Mouse (Mus musculus) heart, embryonic 12.5 days (tissue): ENCODE results near the gene Thada. TPM values are rescaled to one million over a fixed set of nuclear protein-coding genes. Genes with fewer than 3 reads are reported as not detected.
A peak's percentile ranks its signal among the peaks of the same experiment; 100 is the strongest.

ENCODE experiments used
- ATAC-seq: fragments of 200-750 bp; cut with Nextera tagmentation; 2 replicates; pipeline ENCODE4 v1.8.0; 2017; ENCODE audit warnings: moderate TSS enrichment, moderate library complexity; ENCODE audit not compliant: insufficient number of reproducible peaks, low FRiP score
- H3K27ac ChIP-seq: fragments of 300-500 bp; sonication (generic); 2 replicates; pipeline ENCODE4 v1.5.1; 2016; ENCODE audit warnings: mild to moderate bottlenecking, moderate library complexity; ENCODE audit not compliant: poor library complexity, severe bottlenecking
- H3K27me3 ChIP-seq: fragments of 300-500 bp; sonication (generic); replicated peaks from 2 replicates; pipeline ENCODE4 v1.6.1; 2016; ENCODE audit warnings: mild to moderate bottlenecking, moderate library complexity
- H3K36me3 ChIP-seq: fragments of 300-500 bp; sonication (generic); 2 replicates; pipeline ENCODE4 v1.6.1; 2016; ENCODE audit warnings: mild to moderate bottlenecking, moderate library complexity
- H3K4me1 ChIP-seq: fragments of 300-500 bp; sonication (generic); replicated peaks from 2 replicates; pipeline ENCODE4 v1.6.1; 2016; ENCODE audit warnings: mild to moderate bottlenecking
- H3K4me2 ChIP-seq: fragments of 300-500 bp; sonication (generic); 2 replicates; pipeline ENCODE4 v1.6.1; 2016; ENCODE audit warnings: mild to moderate bottlenecking, moderate library complexity
- H3K4me3 ChIP-seq: fragments of 300-500 bp; sonication (generic); 2 replicates; pipeline ENCODE4 v1.5.1; 2016; ENCODE audit warnings: mild to moderate bottlenecking
- H3K9ac ChIP-seq: fragments of 300-500 bp; sonication (generic); 2 replicates; pipeline ENCODE4 v1.6.1; 2016; ENCODE audit warnings: mild to moderate bottlenecking, moderate library complexity
- H3K9me3 ChIP-seq: fragments of 300-500 bp; sonication (generic); replicated peaks from 2 replicates; pipeline ENCODE4 v1.6.1; 2016; ENCODE audit warnings: mild to moderate bottlenecking, moderate library complexity
- WGBS: fragments of 180-500 bp; shearing (Covaris S2); methylation state at CpG from one replicate; pipeline ENCODE4 v1.1.7; 2016; 5-methylcytosine and 5-hydroxymethylcytosine counted together
- polyA plus RNA-seq: library from polyadenylated mRNA; unstranded; fragments of >200 nt; fragmentation: Nextera tagmentation; extraction: Ambion mirVana; gene quantifications from 2 replicates; pipeline ENCODE4 v1.2.1, GENCODE M21; 2016

Thada gene
- polyA plus RNA-seq, 1 experiment from 2014 or later = 6.4 TPM

DNA sequence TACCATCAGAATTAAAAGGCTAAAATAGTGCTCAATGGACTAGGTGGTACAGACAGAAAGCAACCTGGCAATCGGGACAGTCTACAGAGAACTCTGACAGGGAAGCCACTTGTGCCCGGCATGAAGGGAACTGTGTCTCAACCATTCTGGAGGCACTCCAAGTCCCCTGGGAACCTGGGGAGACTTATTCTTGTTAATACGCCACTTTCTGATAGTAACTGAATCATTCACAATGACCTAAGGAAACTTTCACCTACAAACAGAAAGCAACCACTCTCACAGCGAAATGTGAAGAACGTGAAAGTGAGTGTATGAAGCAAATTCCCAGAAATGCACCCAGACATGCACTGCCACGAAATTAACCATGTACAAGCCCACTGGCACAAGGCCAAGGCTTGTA is 60.4 kb downstream of the Thada start:
- H3K4me2 ChIP-seq = no peak overlapping the region
- no peaks in the 10 kb centered on the region for H3K4me1 ChIP-seq
- H3K27me3 ChIP-seq = no peaks in the 10 kb centered on the region
- no peak overlapping the region for H3K4me3 ChIP-seq
- WGBS = 80% methylated on average over 6 of the region's 6 CpGs
- no peak overlapping the region for H3K27ac ChIP-seq
- ATAC-seq = no peak
- no peaks in the 10 kb centered on the region for H3K9me3 ChIP-seq
- peaks cover 7% of the 10 kb centered on the region; the same call in 1 of the 2 replicates for H3K36me3 ChIP-seq
- no peak overlapping the region for H3K9ac ChIP-seq

DNA sequence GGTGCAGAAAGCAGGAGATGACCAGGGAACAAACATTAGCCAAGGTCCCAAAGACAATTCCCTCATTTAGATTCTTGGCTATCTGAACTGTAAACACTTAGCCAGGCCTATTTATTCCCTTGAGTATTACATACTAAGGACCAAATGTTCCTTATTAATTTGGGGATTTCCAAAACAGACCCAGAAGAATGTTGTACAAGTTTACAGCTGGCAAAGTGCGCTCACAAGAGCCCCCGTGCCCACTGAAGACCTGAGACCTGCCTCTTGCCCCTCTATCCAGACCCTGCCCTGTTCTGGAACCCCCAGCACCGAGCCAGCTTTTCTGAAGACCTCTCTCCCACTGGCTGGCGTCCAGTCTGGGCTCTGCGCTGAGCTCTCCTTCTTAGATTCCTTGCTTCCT is 64.2 kb downstream of the Thada start:
- Histone ChIP-seq H3K36me3 (peaks cover 13% of the 10 kb centered on the region), H3K4me1 (no peaks in the 10 kb centered on the region), H3K9ac (no peak overlapping the region), H3K27ac (no peak overlapping the region), H3K9me3 (no peaks in the 10 kb centered on the region), H3K4me2 (no peak overlapping the region), H3K27me3 (no peaks in the 10 kb centered on the region), H3K4me3 (no peak overlapping the region)
- 92% methylated on average over 5 of the region's 5 CpGs for WGBS
- no peak for ATAC-seq

DNA sequence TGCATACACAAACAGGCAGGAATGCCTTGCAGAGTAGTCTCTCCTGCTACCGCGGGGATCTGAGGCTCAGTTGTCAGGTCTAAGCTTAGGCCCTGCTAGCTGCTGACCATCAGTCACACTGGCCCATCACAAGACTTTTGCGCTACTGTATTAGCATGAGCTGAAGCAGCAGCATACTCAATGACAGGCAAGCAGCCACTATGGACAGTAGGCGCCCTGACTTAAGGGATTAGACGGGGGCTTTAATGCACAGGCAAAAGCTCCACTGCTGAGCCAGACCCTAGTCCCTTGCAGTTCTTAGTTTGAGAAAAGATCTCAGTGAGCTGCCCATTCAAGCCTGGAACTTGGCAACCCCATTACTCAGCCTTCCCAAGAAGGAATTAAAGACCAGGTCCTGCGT is 66.6 kb downstream of the Thada start:
- Histone ChIP-seq H3K4me3 (no peak overlapping the region), H3K4me1 (no peaks in the 10 kb centered on the region), H3K27me3 (no peaks in the 10 kb centered on the region), H3K27ac (no peak overlapping the region), H3K4me2 (no peak overlapping the region), H3K36me3 (peaks cover 24% of the 10 kb centered on the region), H3K9ac (no peak overlapping the region), H3K9me3 (no peaks in the 10 kb centered on the region)
- WGBS = 89% methylated on average over 6 of the region's 6 CpGs
- no peak for ATAC-seq

DNA sequence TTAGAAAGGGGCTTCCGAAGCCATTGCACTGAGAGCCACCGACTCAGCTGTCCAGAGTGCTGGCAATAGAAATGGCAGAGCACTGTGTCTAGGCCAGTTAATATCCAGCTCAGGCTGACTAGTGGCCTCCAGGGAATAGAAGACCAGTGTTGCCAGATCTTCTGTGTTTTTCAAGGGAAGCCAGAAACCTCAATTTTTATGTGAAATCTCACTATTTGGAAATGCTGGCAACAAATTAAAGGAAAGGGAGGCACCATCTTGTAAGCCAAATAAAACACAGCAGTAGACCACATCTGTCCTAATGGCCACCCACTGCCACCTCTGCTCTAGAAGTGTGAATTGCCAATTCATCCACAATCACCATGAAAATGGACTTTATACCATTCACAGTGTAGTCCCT is 76.0 kb downstream of the Thada start:
- Histone ChIP-seq H3K27ac (no peak overlapping the region), H3K4me2 (no peak overlapping the region), H3K4me1 (no peaks in the 10 kb centered on the region), H3K9me3 (no peaks in the 10 kb centered on the region), H3K9ac (no peak overlapping the region), H3K27me3 (no peaks in the 10 kb centered on the region), H3K4me3 (no peak overlapping the region), H3K36me3 (peaks cover 25% of the 10 kb centered on the region)
- ATAC-seq = no peak
- WGBS = 92% methylated on average over 2 of the region's 2 CpGs

DNA sequence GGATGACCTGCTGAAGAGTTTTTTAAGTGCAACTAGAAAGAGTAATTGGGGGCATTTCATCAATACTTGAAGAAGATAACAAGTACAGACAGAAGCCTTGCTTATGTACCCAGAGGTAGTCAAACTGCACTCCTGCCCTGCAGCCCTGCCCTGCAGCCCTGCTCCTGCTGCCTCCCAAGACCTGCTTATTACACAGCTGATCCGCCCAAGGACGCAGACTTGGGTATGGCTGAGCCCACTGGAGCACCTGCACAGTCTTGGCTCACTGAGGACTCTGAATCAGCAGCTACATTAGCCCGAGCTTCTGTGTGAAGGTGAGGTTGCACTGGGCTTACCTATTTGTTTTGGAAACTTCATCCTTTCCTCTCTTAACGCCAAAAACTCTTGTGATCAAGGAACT is 79.8 kb downstream of the Thada start:
- Histone ChIP-seq H3K4me2 (no peak overlapping the region), H3K9me3 (0 out of 2 replicates have a peak, but pooled peaks cover 2% of the 10 kb centered on the region), H3K4me3 (no peak overlapping the region), H3K4me1 (no peaks in the 10 kb centered on the region), H3K36me3 (peaks cover 28% of the 10 kb centered on the region), H3K9ac (no peak overlapping the region), H3K27me3 (no peaks in the 10 kb centered on the region), H3K27ac (no peak overlapping the region)
- ATAC-seq = no peak
- WGBS = 83% methylated on average over 4 of the region's 4 CpGs

DNA sequence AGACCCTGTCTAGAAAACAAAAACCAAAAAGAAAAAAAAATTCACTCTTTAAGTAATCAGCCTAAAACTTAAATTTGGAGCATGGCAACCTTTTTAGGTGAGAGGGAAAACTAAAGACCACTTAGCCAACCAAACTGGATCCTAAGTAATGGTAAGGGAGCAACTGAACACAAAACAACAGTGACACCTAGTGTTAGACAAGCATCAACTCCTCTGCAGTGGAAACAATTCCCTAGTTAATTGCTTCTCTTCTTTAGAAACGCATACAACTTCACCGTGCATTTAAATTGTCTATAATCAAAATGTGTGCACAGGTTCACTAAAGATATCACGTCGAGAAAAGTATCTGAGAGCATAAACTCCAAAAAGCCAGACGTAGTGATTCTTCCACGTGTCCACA is 80.3 kb downstream of the Thada start:
- H3K9ac ChIP-seq = no peak overlapping the region
- H3K27ac ChIP-seq = no peak overlapping the region
- no peak overlapping the region for H3K4me2 ChIP-seq
- no peaks in the 10 kb centered on the region for H3K27me3 ChIP-seq
- peaks cover 29% of the 10 kb centered on the region for H3K36me3 ChIP-seq
- no peak for ATAC-seq
- 0 out of 2 replicates have a peak, but pooled peaks cover 2% of the 10 kb centered on the region for H3K9me3 ChIP-seq
- no peaks in the 10 kb centered on the region for H3K4me1 ChIP-seq
- 86% methylated on average over 6 of the region's 6 CpGs for WGBS
- no peak overlapping the region for H3K4me3 ChIP-seq

DNA sequence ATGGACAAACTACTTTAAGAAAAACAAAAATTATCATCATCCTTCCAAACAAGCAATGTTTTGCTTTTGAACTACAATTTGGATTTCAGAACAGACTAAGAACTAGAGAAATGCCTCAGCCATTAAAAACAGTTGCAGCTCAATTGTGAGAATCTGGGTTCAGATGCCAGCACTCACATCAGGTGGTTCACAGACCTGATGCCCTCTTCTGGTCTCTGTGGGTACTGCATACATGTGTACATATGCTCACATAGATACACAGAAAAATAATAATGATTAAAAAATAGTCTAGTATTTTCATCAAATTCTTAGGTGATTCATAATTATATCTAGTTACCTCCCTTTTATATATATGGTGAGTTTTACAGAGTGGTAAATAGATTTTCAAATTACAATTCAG is 81.3 kb downstream of the Thada start:
- Histone ChIP-seq H3K9ac (no peak overlapping the region), H3K4me3 (no peak overlapping the region), H3K4me1 (no peaks in the 10 kb centered on the region), H3K27me3 (no peaks in the 10 kb centered on the region), H3K36me3 (peaks cover 37% of the 10 kb centered on the region), H3K27ac (no peak overlapping the region), H3K9me3 (0 out of 2 replicates have a peak, but pooled peaks cover 2% of the 10 kb centered on the region), H3K4me2 (no peak overlapping the region)
- no peak for ATAC-seq

DNA sequence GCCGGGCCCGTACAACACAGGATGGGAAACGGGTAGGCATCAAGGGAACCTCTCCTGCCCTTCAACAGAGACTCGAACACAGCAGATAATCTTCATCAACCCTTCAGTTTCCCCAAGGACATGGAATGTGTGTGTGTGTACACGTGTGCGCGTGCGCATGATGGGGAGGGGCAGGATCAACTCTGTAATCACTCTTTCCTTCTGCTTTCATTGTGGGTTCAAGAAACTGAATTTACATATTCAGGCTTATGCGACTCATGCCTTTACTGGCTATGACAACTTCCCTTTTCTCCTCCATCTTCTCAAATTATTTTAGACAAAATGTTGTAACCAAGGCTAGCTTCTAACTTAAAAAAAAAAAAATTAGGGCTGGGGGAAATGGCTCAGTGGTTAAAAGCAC is 85.7 kb downstream of the Thada start:
- Histone ChIP-seq H3K4me1 (0 out of 2 replicates have a peak, but pooled peaks cover 2% of the 10 kb centered on the region), H3K4me2 (no peak overlapping the region), H3K9me3 (0 out of 2 replicates have a peak, but pooled peaks cover 2% of the 10 kb centered on the region), H3K27ac (no peak overlapping the region), H3K27me3 (no peaks in the 10 kb centered on the region), H3K4me3 (no peak overlapping the region), H3K9ac (no peak overlapping the region), H3K36me3 (peaks cover 35% of the 10 kb centered on the region)
- no peak for ATAC-seq
- WGBS = 96% methylated on average over 9 of the region's 9 CpGs

DNA sequence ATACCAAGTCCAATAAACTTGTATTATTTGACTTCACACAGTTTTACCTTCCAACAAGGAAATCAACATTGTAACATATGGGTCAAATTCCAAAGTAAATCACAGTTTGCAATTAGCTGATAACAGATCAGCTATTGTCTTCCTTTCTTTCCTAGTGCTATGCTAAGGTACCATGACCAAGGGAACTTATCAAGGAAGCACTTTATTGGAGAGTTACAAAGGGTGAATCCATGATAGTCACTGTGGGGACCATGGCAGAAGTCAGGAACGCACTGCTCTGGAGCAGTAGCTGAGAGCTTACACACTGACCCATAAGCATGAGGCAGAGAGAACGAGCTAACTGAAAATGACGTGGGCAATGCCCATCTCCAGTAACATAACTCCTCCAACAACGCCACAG is 89.1 kb downstream of the Thada start:
- Histone ChIP-seq H3K4me3 (no peak overlapping the region), H3K36me3 (peaks cover 20% of the 10 kb centered on the region), H3K4me1 (peaks cover 9% of the 10 kb centered on the region), H3K9ac (no peak overlapping the region), H3K4me2 (no peak overlapping the region), H3K27ac (no peak overlapping the region), H3K27me3 (no peaks in the 10 kb centered on the region), H3K9me3 (no peaks in the 10 kb centered on the region)
- no peak for ATAC-seq
- 90% methylated on average over 4 of the region's 4 CpGs for WGBS

DNA sequence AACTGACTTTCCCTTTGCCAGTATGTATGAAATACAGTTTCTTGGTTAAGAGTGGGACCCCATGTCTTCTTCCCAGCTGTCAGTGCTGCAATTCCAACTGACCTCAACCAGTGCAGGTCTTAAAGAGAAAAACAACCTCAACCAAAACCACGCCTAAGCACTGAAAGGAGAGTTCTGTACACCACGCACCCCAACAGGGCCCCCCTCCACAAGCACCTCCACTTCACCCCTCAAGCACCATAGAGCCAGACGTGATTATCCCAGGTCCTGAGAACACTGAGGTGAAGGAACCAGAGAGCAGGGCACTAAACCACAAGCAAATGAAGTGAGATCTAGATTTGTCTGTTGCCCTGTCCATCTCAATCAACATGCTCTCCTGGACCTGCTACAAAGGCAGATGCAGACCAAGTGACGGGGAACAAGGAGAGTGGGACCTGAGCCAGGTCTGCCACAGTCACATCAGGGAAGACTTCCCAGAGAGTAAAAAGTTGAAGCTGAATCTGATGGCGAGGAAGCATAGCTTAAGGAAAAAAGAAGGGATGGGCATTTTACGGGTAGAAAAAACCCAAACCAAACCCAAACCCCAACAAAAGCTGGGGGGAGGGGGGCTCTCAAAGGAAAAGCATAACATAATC is 93.5 kb downstream of the Thada start:
- H3K27ac ChIP-seq = no peak overlapping the region; the same call in 1 of the 2 replicates
- H3K9ac ChIP-seq = no peak overlapping the region
- no peaks in the 10 kb centered on the region for H3K27me3 ChIP-seq
- H3K9me3 ChIP-seq = no peaks in the 10 kb centered on the region
- WGBS = 69% methylated on average over 6 of the region's 6 CpGs
- H3K36me3 ChIP-seq = peaks cover 8% of the 10 kb centered on the region
- peaks cover 38% of the 10 kb centered on the region for H3K4me1 ChIP-seq
- no peak overlapping the region for H3K4me3 ChIP-seq
- ATAC-seq = no peak
- no peak overlapping the region for H3K4me2 ChIP-seq

DNA sequence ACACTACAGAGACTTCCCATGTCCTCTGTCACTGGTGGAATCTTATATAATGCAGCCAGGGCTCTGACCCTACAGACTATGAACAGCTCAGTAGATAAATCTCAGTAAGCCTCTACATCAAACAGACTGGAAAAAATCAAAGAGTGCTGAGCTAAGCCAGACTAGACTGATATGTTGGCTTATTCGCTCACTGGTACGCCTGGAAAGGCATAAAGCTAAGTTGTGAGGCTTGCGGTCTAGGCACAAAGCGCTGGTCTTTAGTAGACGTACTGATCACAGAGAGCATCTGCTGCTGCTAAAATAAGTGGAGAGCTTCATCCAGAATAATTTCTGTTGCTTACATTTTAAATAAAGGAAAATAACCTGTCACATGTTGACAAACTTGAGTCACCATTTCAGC is 95.6 kb downstream of the Thada start:
- H3K27me3 ChIP-seq = no peaks in the 10 kb centered on the region
- ATAC-seq = peak; percentile 33; the same call in 1 of the 2 replicates
- H3K9me3 ChIP-seq = no peaks in the 10 kb centered on the region
- H3K4me3 ChIP-seq = no peak overlapping the region
- no peak overlapping the region for H3K9ac ChIP-seq
- peaks cover 2% of the 10 kb centered on the region for H3K36me3 ChIP-seq
- H3K27ac ChIP-seq = peak overlapping the region; percentile 68
- WGBS = 60% methylated on average over 5 of the region's 5 CpGs
- peaks cover 42% of the 10 kb centered on the region for H3K4me1 ChIP-seq
- no peak overlapping the region for H3K4me2 ChIP-seq

DNA sequence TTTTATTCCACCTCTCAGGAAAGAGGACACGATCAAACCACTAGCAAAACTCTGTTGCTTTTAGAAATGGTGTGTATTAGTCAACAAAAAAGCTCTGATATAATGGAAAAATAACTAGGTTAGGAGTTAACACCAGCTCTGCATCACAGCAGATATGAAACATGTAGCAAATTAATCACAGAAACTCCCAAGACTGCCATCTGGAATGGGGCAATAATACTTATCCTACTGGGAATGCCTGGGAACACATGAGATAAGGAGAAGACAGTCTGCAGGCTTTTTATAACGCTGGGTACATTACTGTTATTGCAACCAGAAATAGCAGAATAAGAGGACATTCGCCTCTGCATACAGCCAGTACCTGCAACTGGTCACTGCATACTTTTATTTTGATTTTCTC is 96.2 kb downstream of the Thada start:
- no peak overlapping the region for H3K4me2 ChIP-seq
- H3K4me1 ChIP-seq = peaks cover 47% of the 10 kb centered on the region
- ATAC-seq = no peak
- no peak overlapping the region for H3K9ac ChIP-seq
- no peaks in the 10 kb centered on the region for H3K36me3 ChIP-seq
- no peak overlapping the region for H3K4me3 ChIP-seq
- H3K27ac ChIP-seq = peak overlapping the region; percentile 73
- 33% methylated on average over 3 of the region's 3 CpGs for WGBS
- H3K27me3 ChIP-seq = no peaks in the 10 kb centered on the region
- H3K9me3 ChIP-seq = no peaks in the 10 kb centered on the region
